Mouse (Mus musculus): ENCODE data around the gene D11Wsu47e. TPM values are rescaled to one million over a fixed set of nuclear protein-coding genes. Genes with fewer than 3 reads are reported as not detected.
A peak's percentile ranks its signal among the peaks of the same experiment; 100 is the strongest.

The D11Wsu47e gene
- polyA plus RNA-seq, 1 experiment, result 3.1 TPM

- WGBS, result 66% methylated on average over 2 of the region's 2 CpGs
- no peak overlapping the region for H3K27ac ChIP-seq (ENCODE audit: insufficient read depth, low read depth, low read length)
- no peak overlapping the region for H3K4me3 ChIP-seq (ENCODE audit: low read depth, low read length)
- TF ChIP-seq CTCF (IDR thresholded peaks at IDR 0.05; ENCODE audit: extremely low read depth, insufficient read length, insufficient replicate concordance, low read depth, low read length), result no peak
- TF ChIP-seq POLR2A (IDR thresholded peaks at IDR 0.05; ENCODE audit: low read depth, low read length), result no peak
- H3K27me3 ChIP-seq (ENCODE audit: control insufficient read depth, insufficient read depth, low read length), result no peaks in the 10 kb centered on the region
- H3K36me3 ChIP-seq (ENCODE audit: control insufficient read depth, insufficient read depth, low read length), result peaks cover 40% of the 10 kb centered on the region
- peaks cover 21% of the 10 kb centered on the region for H3K4me1 ChIP-seq (ENCODE audit: control insufficient read depth, insufficient read depth, insufficient read length, low read length)
These were observed 19.9 kb upstream of the D11Wsu47e start for GRCm38 (mm10) chr11:113664279-113664678.

- 44% methylated on average over 6 of the region's 6 CpGs for WGBS
- Histone ChIP-seq H3K4me1 (ENCODE audit: control insufficient read depth, insufficient read depth, insufficient read length, low read length) (peaks cover 21% of the 10 kb centered on the region), H3K4me3 (ENCODE audit: low read depth, low read length) (no peak overlapping the region), H3K36me3 (ENCODE audit: control insufficient read depth, insufficient read depth, low read length) (peaks cover 31% of the 10 kb centered on the region), H3K27me3 (ENCODE audit: control insufficient read depth, insufficient read depth, low read length) (no peaks in the 10 kb centered on the region), H3K27ac (ENCODE audit: insufficient read depth, low read depth, low read length) (peak overlapping the region; percentile 48; the same call in 1 of the 2 replicates)
- TF ChIP-seq POLR2A (IDR thresholded peaks at IDR 0.05; ENCODE audit: low read depth, low read length) (no peak), CTCF (IDR thresholded peaks at IDR 0.05; ENCODE audit: extremely low read depth, insufficient read length, insufficient replicate concordance, low read depth, low read length) (no peak)
These were observed 18.0 kb upstream of the D11Wsu47e start for GRCm38 (mm10) chr11:113666205-113666604.

GRCm38 (mm10) chr11:113666648-113667047 lies 17.6 kb upstream of the D11Wsu47e start:
- Histone ChIP-seq H3K4me3 (ENCODE audit: low read depth, low read length) (no peak overlapping the region), H3K36me3 (ENCODE audit: control insufficient read depth, insufficient read depth, low read length) (peaks cover 27% of the 10 kb centered on the region), H3K4me1 (ENCODE audit: control insufficient read depth, insufficient read depth, insufficient read length, low read length) (peaks cover 21% of the 10 kb centered on the region), H3K27me3 (ENCODE audit: control insufficient read depth, insufficient read depth, low read length) (no peaks in the 10 kb centered on the region), H3K27ac (ENCODE audit: insufficient read depth, low read depth, low read length) (peak overlapping the region; percentile 48)
- TF ChIP-seq CTCF (IDR thresholded peaks at IDR 0.05; ENCODE audit: extremely low read depth, insufficient read length, insufficient replicate concordance, low read depth, low read length), result no peak
- TF ChIP-seq POLR2A (IDR thresholded peaks at IDR 0.05; ENCODE audit: low read depth, low read length), result no peak
- WGBS, result 17% methylated on average over 10 of the region's 10 CpGs

GRCm38 (mm10) chr11:113667122-113667521 lies 17.1 kb upstream of the D11Wsu47e start:
- peaks cover 22% of the 10 kb centered on the region for H3K36me3 ChIP-seq (ENCODE audit: control insufficient read depth, insufficient read depth, low read length)
- peak overlapping the region; percentile 73 for H3K27ac ChIP-seq (ENCODE audit: insufficient read depth, low read depth, low read length)
- H3K27me3 ChIP-seq (ENCODE audit: control insufficient read depth, insufficient read depth, low read length), result no peaks in the 10 kb centered on the region
- 24% methylated on average over 2 of the region's 2 CpGs for WGBS
- H3K4me3 ChIP-seq (ENCODE audit: low read depth, low read length), result no peak overlapping the region
- H3K4me1 ChIP-seq (ENCODE audit: control insufficient read depth, insufficient read depth, insufficient read length, low read length), result peaks cover 21% of the 10 kb centered on the region
- TF ChIP-seq POLR2A (IDR thresholded peaks at IDR 0.05; ENCODE audit: low read depth, low read length) (no peak), CTCF (IDR thresholded peaks at IDR 0.05; ENCODE audit: extremely low read depth, insufficient read length, insufficient replicate concordance, low read depth, low read length) (no peak)

- H3K4me3 ChIP-seq (ENCODE audit: low read depth, low read length), result no peak overlapping the region
- peaks cover 19% of the 10 kb centered on the region for H3K36me3 ChIP-seq (ENCODE audit: control insufficient read depth, insufficient read depth, low read length)
- H3K27me3 ChIP-seq (ENCODE audit: control insufficient read depth, insufficient read depth, low read length), result no peaks in the 10 kb centered on the region
- H3K27ac ChIP-seq (ENCODE audit: insufficient read depth, low read depth, low read length), result peak overlapping the region; percentile 73
- peaks cover 21% of the 10 kb centered on the region for H3K4me1 ChIP-seq (ENCODE audit: control insufficient read depth, insufficient read depth, insufficient read length, low read length)
- 27% methylated on average over 4 of the region's 4 CpGs for WGBS
- TF ChIP-seq POLR2A (IDR thresholded peaks at IDR 0.05; ENCODE audit: low read depth, low read length) (no peak), CTCF (IDR thresholded peaks at IDR 0.05; ENCODE audit: extremely low read depth, insufficient read length, insufficient replicate concordance, low read depth, low read length) (no peak)
These were observed 16.5 kb upstream of the D11Wsu47e start for GRCm38 (mm10) chr11:113667704-113668103.

- 69% methylated on average over 5 of the region's 5 CpGs for WGBS
- Histone ChIP-seq H3K4me3 (ENCODE audit: low read depth, low read length) (no peak overlapping the region), H3K27me3 (ENCODE audit: control insufficient read depth, insufficient read depth, low read length) (no peaks in the 10 kb centered on the region), H3K27ac (ENCODE audit: insufficient read depth, low read depth, low read length) (no peak overlapping the region), H3K36me3 (ENCODE audit: control insufficient read depth, insufficient read depth, low read length) (peaks cover 22% of the 10 kb centered on the region), H3K4me1 (ENCODE audit: control insufficient read depth, insufficient read depth, insufficient read length, low read length) (peaks cover 21% of the 10 kb centered on the region)
- TF ChIP-seq CTCF (IDR thresholded peaks at IDR 0.05; ENCODE audit: extremely low read depth, insufficient read length, insufficient replicate concordance, low read depth, low read length) (no peak), POLR2A (IDR thresholded peaks at IDR 0.05; ENCODE audit: low read depth, low read length) (no peak)
These were observed 15.4 kb upstream of the D11Wsu47e start for GRCm38 (mm10) chr11:113668857-113669256.

- Histone ChIP-seq H3K27ac (ENCODE audit: insufficient read depth, low read depth, low read length) (no peak overlapping the region), H3K27me3 (ENCODE audit: control insufficient read depth, insufficient read depth, low read length) (no peaks in the 10 kb centered on the region), H3K4me3 (ENCODE audit: low read depth, low read length) (no peak overlapping the region), H3K36me3 (ENCODE audit: control insufficient read depth, insufficient read depth, low read length) (peaks cover 22% of the 10 kb centered on the region), H3K4me1 (ENCODE audit: control insufficient read depth, insufficient read depth, insufficient read length, low read length) (peaks cover 21% of the 10 kb centered on the region)
- no peak for TF ChIP-seq POLR2A (IDR thresholded peaks at IDR 0.05; ENCODE audit: low read depth, low read length)
- TF ChIP-seq CTCF (IDR thresholded peaks at IDR 0.05; ENCODE audit: extremely low read depth, insufficient read length, insufficient replicate concordance, low read depth, low read length), result no peak
- 58% methylated on average over 4 of the region's 4 CpGs for WGBS
These were observed 14.5 kb upstream of the D11Wsu47e start for GRCm38 (mm10) chr11:113669711-113670110.

All from small intestine, adult 2 months (tissue).